Mouse (Mus musculus) urinary bladder, postnatal 36 days (tissue): ENCODE data around the gene Zfp462.

ENCODE experiments used
- DNase-seq, 2 experiments: peaks; one replicate each; pipeline ENCODE4 v3.0.0; 2022; ENCODE audit warnings: low spot score in 2 of 2, mixed read lengths in 1 of 2

Gene Zfp462

GRCm38 (mm10) chr4:54996064-54996463 lies 51.2 kb downstream of the Zfp462 start:
- DNase-seq = no peak

DNA sequence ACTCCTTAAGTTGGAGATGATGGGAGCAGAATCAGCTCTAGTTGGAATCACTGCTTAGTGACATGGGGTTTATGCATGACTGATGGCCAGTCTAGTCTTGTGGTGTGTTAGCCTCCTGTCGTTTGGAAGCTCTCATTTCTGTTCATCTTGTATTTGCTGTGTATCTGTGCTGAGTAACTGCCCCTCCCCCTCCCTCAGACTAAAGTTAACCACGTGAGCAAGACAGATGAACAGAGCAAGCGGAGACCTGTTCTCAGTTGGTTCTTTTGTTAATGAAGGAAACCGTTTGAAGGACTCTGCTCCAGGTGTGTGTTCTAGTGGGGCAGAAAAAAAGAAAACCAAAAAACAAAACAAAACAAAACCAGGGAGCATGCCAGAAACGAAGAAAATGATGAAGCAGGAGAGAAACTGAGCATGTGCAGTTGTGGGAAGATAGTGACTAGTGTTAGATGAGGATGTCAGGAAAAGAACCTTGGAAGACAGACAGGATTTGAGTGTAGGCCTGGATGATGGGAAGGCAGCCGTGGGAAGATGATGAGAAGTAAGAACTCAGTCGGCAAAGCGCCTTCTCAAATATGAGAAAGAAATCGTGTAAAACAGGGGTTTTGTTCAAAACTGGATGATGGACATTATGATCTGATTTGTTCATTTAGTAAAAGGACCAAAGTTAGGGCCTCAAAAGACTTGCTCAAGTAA lies 53.4 kb downstream of the Zfp462 start:
- DNase-seq = no peak

- no peak for DNase-seq
Measured at GRCm38 (mm10) chr4:54999556-54999955, 54.7 kb downstream of the Zfp462 start.

- DNase-seq = no peak
Measured at GRCm38 (mm10) chr4:55001386-55001785, 56.5 kb downstream of the Zfp462 start.

DNA sequence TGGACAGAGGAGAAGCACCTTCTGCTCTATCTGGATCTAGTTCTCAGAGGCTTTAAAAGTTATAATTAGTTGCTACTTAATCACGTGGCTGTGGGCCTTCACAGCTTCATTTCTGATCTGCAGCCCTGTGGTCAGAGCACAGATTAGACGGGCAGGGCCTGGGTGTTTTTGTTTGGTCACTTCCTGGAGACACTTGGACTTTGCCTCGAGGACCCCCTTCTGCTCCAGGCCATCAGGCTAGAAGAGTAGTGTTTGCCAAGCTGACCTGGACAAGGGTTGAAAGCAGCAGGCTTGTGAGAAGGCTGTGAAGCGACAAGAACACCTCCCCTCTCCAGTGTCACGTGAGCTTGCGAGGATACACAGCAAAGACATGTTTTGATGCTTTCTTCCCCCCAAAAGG lies 58.3 kb downstream of the Zfp462 start:
- DNase-seq = no peak

- peak in 1 of 2 experiments; percentile 21 for DNase-seq
Measured at GRCm38 (mm10) chr4:55005066-55005465, 60.2 kb downstream of the Zfp462 start.

- DNase-seq = peak; percentile 28 to 42
Measured at GRCm38 (mm10) chr4:55005521-55005969, 60.7 kb downstream of the Zfp462 start.

- DNase-seq = no peak
Measured at GRCm38 (mm10) chr4:55006024-55006423, 61.2 kb downstream of the Zfp462 start.

DNA sequence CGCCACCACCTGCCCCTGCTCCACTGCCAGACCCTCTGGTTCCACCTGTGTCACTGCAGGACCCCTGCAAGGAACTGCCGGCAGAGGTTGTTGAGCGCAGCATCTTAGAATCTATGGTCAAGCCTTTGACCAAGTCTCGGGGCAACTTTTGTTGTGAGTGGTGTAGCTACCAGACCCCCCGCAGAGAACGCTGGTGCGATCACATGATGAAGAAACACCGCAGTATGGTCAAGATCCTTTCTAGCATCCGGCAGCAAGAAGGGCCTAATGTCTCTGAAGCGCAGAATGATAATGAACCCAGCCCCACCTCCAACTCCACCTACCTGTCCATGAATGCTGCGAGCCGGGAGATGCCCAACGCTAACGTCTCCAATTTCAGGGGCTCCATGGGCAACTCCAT lies 63.8 kb downstream of the Zfp462 start:
- no peak for DNase-seq

GRCm38 (mm10) chr4:55011391-55011790 lies 66.5 kb downstream of the Zfp462 start:
- no peak for DNase-seq

GRCm38 (mm10) chr4:55013563-55014248 lies 68.9 kb downstream of the Zfp462 start:
- DNase-seq = peak in 1 of 2 experiments; percentile 22

GRCm38 (mm10) chr4:55014731-55015463 lies 70.0 kb downstream of the Zfp462 start:
- DNase-seq = no peak

DNA sequence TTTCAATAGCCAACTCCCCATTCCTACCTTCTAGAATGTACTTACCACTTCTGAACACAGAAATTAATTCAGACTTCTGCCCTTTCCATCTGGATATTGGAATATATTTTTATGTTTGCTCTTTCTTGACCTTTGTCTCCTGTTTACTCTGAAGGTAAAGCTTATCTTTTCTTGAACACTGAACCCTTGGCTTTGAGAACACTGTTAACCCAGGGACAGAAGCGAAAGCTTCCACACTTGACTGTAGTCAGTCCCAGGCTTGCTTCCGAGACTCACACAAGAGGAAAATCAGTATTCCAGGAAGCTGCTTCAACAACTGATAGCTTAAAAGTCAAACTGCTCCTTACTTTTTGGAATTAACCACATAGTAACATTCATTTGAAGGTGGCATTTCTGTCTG lies 70.7 kb downstream of the Zfp462 start:
- DNase-seq = no peak

- DNase-seq = peak; percentile 19 to 65
Measured at GRCm38 (mm10) chr4:55026109-55026646, 81.3 kb downstream of the Zfp462 start.

DNA sequence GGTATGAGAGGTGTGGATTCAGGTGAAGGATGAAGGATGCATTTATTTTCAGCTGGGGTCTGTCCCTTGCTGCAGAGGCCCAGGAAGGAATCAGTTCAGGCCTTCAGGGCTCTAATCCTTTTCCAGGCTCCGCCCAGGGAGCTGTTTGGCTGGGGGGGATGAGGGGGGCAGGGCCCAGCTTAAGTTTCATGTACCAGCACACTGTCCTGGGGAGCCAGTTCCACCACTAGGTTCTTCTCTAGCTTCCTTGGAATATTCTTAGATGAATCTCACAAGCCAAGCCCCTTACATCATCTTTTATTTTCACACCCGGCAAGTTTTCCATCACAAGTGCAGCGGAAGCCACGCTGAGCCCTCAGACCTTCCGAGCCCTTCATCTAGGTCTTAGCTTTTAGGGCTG lies 85.6 kb downstream of the Zfp462 start:
- no peak for DNase-seq

GRCm38 (mm10) chr4:55032317-55032930 lies 87.6 kb downstream of the Zfp462 start:
- no peak for DNase-seq

DNA sequence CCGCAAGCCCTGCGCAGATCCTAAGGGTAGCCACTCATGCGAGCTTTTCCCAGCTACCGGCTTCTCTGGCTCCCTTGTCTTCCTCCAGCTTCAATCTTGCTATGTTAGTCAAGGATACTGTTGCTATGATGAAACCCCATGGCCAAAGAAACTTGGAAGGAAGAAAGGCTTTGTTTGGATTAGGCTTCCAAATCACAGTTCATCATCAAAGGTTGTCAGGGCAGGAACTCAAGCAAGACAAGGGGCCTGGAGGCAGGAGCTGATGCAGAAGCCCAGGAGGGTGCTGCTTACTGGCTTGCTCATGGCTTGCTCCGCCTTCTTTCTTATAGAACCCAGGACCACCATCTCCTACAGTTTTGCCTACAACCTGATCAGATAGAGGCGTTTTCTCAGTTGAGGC lies 88.6 kb downstream of the Zfp462 start:
- DNase-seq = no peak

GRCm38 (mm10) chr4:55038139-55038538 lies 93.3 kb downstream of the Zfp462 start:
- no peak for DNase-seq

DNA sequence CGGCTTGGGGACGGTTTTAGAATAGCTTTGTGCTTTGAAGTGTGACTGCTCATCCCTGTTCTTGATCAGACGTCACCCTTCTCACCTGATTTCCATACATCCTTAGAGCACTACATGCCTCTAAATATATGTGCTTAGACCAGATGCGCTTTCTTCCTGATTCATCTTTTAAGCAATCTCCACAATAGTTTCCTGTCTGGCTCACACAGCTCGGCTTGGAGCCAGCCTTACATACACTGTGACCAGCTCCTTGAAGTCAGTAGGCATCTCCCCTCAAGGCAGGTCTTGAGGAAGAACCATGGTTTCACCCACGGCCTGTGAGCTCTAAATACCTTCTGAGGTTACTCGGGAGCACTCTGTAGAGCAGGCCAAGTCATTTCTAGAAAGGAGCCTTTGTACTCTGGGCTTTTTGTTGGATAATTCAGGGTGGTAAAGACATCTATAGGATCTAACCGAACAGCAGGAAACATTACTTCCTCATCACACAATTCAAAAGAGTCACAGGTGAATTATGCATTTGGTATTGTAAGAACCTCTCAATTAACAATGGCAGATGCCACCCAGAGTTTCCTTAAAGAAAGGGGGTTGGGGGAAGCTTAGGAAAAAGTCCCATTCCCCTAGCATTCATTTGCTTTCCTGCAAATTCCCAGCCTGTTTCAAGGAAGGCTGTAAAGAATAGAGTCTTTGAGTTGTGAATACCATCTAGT lies 95.6 kb downstream of the Zfp462 start:
- DNase-seq = no peak

DNA sequence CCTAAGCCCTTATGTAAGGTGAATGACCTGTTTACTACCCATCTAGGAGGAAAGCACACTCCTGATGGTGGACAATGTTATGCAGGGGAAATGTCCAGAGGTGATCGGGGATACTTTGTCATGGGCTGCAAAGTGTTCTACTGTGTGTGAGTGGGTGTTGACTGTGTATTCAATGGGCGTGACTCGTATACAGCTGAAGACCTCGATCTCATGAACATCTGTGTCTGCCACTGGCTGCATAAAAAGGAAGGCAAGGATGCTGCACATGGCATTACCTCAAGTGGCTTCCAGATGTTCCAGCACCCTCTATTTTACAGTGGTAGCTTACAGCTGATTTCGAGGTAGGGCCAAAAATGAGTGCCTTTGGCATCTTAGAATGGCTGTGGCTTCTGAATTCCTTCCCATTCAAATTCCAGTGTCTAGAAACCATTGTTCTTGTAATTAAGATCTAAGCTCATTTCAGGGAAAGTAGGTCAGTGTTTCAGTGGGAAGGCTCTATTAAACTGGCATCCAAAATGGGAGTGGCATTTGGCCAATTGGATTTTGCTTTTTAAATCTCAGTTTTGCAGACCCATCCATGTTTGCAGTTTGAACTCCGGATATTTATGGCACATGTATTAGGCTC lies 96.4 kb downstream of the Zfp462 start:
- no peak for DNase-seq

DNA sequence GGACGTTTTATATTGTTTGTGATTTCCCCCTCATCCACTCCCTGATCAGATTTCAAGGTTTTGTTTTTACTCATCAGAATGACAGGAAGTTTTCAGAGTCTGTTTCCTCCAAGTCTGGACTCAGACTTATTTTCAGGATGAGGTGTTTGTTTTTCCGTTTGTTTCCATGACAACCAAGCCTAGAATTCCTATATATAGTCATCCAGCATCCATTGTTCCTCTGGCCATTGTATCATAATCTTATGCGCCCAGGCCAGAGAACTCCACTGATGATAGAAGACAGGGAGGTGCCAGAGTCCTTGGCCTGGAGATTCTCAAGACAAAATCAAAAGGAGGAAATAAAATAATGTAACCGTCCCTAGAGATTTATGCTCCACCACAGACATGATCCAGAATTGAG lies 97.7 kb downstream of the Zfp462 start:
- no peak for DNase-seq
